Mouse (Mus musculus): ENCODE data around the gene Itpr1.

GRCm38 (mm10) chr6:108290978-108291377 lies 78.1 kb downstream of the Itpr1 start:
- TF ChIP-seq GATA1 (IDR thresholded peaks at IDR 0.05; ENCODE audit: low read length) (no peak), TAL1 (IDR thresholded peaks at IDR 0.05; ENCODE audit: low read length) (no peak)

All from erythroblast, embryonic 14.5 days (primary cell).